Mouse (Mus musculus): Measurements from ENCODE around the gene Cp.

DNA sequence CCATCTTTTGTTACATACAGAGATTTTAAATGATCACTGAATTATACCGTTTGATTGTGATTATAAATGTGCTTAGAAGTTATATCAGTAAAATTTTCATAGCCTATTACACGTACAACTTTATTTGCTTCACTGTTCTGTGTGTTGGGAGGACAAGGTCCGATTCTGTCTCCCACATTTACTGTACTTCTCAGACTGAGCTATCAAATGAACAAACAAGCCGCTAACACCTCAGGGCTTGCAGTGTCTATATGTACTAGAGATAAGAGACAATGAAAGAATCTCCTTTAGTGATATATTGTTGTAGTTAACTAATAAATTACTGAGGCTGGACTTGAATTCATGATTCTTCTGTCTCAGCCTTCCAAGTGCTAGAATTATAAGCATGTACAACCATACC lies 50.4 kb downstream of the Cp start:
- no peak for TF ChIP-seq CTCF (IDR thresholded peaks at IDR 0.05; ENCODE audit: extremely low read depth, insufficient read depth, low read length)
- TF ChIP-seq POLR2A (IDR thresholded peaks at IDR 0.05; ENCODE audit: extremely low read depth, insufficient read depth, low read length): no peak
